Mouse (Mus musculus): ENCODE measurements at regions not wholly inside any gene's neighbourhood (a gene's known extent, or its start where the extent isn't known, plus 50 kb on each side); places are given as distances from the start of the nearest gene placed in this dataset.

GRCm38 (mm10) chr5:102275621-102276020, 205.6 kb upstream of the Arhgap24 start:
- no peaks in the 10 kb centered on the region for H3K4me1 ChIP-seq (ENCODE audit: control insufficient read depth, insufficient read depth, low read length)
- no peak overlapping the region for H3K4me3 ChIP-seq (ENCODE audit: control insufficient read depth, low read depth, low read length)
- no peak for TF ChIP-seq POLR2A (IDR thresholded peaks at IDR 0.05; ENCODE audit: control insufficient read depth, low read depth, low read length)
- no peak for TF ChIP-seq CTCF (IDR thresholded peaks at IDR 0.05; ENCODE audit: control insufficient read depth, insufficient read depth, insufficient replicate concordance, low read depth, low read length)
- H3K36me3 ChIP-seq (ENCODE audit: control insufficient read depth, insufficient read depth, low read length): no peaks in the 10 kb centered on the region
- no peaks in the 10 kb centered on the region for H3K27me3 ChIP-seq (ENCODE audit: control insufficient read depth, insufficient read depth, low read length)
- no peak overlapping the region for H3K27ac ChIP-seq (ENCODE audit: control insufficient read depth, insufficient read depth, low read depth, low read length)

DNA sequence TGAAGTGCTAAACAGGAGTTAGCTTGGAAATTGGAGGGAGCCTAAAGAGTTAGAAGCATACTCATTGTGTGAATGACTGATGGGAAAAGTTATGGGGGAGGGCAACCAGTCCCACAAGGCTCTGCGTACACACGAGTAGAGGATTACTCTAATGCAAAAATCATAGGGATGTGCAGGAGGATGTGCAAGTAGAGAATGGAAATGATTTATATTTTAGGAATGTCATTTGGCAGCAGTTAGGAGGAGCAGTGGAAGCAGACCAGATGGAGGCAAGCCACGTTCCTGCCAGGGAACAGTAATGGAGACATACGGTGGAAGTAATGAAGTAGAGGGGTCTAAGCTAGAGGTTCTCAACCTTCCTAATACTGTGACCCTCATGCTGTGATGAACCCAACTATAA, 194.1 kb upstream of the Arhgap24 start:
- H3K4me1 ChIP-seq (ENCODE audit: control insufficient read depth, insufficient read depth, low read length): no peaks in the 10 kb centered on the region
- no peak for TF ChIP-seq POLR2A (IDR thresholded peaks at IDR 0.05; ENCODE audit: control insufficient read depth, low read depth, low read length)
- no peak for TF ChIP-seq CTCF (IDR thresholded peaks at IDR 0.05; ENCODE audit: control insufficient read depth, insufficient read depth, insufficient replicate concordance, low read depth, low read length)
- no peak overlapping the region for H3K4me3 ChIP-seq (ENCODE audit: control insufficient read depth, low read depth, low read length)
- H3K27me3 ChIP-seq (ENCODE audit: control insufficient read depth, insufficient read depth, low read length): no peaks in the 10 kb centered on the region
- H3K27ac ChIP-seq (ENCODE audit: control insufficient read depth, insufficient read depth, low read depth, low read length): no peak overlapping the region
- H3K36me3 ChIP-seq (ENCODE audit: control insufficient read depth, insufficient read depth, low read length): no peaks in the 10 kb centered on the region

DNA sequence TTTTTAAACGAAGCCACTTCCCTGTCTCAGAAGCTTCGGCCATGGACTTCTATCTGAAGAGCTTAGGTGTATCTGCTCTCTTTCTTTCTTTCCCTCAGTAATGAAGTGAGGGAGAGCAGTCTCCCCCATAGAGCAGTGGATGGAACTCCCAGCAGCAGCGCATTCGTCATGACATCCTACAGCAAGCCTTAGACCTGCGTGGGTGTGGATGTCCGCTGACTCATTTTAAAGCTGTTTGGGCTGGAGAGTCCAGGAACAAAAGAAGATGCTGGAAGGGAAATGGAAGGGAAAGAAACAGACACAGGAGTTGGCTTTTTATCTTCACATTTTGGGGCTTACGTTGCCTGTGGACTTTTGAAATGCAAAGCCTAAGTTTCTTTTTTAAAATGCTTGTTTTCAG, 190.3 kb upstream of the Arhgap24 start:
- Histone ChIP-seq H3K27ac (ENCODE audit: control insufficient read depth, insufficient read depth, low read depth, low read length) (no peak overlapping the region), H3K4me3 (ENCODE audit: control insufficient read depth, low read depth, low read length) (no peak overlapping the region), H3K4me1 (ENCODE audit: control insufficient read depth, insufficient read depth, low read length) (no peaks in the 10 kb centered on the region), H3K36me3 (ENCODE audit: control insufficient read depth, insufficient read depth, low read length) (no peaks in the 10 kb centered on the region), H3K27me3 (ENCODE audit: control insufficient read depth, insufficient read depth, low read length) (no peaks in the 10 kb centered on the region)
- no peak for TF ChIP-seq POLR2A (IDR thresholded peaks at IDR 0.05; ENCODE audit: control insufficient read depth, low read depth, low read length)
- no peak for TF ChIP-seq CTCF (IDR thresholded peaks at IDR 0.05; ENCODE audit: control insufficient read depth, insufficient read depth, insufficient replicate concordance, low read depth, low read length)

- Histone ChIP-seq H3K27me3 (ENCODE audit: control insufficient read depth, insufficient read depth, low read length) (no peaks in the 10 kb centered on the region), H3K27ac (ENCODE audit: control insufficient read depth, insufficient read depth, low read depth, low read length) (no peak overlapping the region), H3K36me3 (ENCODE audit: control insufficient read depth, insufficient read depth, low read length) (no peaks in the 10 kb centered on the region), H3K4me1 (ENCODE audit: control insufficient read depth, insufficient read depth, low read length) (no peaks in the 10 kb centered on the region), H3K4me3 (ENCODE audit: control insufficient read depth, low read depth, low read length) (no peak overlapping the region)
- TF ChIP-seq CTCF (IDR thresholded peaks at IDR 0.05; ENCODE audit: control insufficient read depth, insufficient read depth, insufficient replicate concordance, low read depth, low read length): no peak
- no peak for TF ChIP-seq POLR2A (IDR thresholded peaks at IDR 0.05; ENCODE audit: control insufficient read depth, low read depth, low read length)
These were observed 185.6 kb upstream of the Arhgap24 start for GRCm38 (mm10) chr5:102295564-102295963.

DNA sequence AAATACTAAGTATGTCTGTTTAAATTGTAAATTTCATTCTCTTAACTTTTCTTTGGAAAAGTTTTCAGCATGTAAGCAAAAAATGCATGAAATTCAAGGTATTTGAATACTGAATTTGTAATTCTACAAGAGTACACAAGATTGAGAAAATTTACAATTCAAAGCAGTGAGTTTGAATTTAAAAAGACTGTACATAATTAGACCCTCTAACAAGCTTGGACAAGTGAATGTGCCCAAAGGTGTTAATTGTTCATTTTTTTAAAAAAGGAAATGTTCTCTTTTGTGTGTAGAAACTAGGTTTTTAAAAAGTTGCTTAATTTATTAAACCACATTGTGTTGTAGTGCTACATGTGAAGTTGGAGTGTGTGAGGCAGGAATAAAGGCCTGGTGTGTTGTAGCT, 174.9 kb upstream of the Arhgap24 start:
- Histone ChIP-seq H3K36me3 (ENCODE audit: control insufficient read depth, insufficient read depth, low read length) (no peaks in the 10 kb centered on the region), H3K27me3 (ENCODE audit: control insufficient read depth, insufficient read depth, low read length) (no peaks in the 10 kb centered on the region), H3K27ac (ENCODE audit: control insufficient read depth, insufficient read depth, low read depth, low read length) (no peak overlapping the region), H3K4me3 (ENCODE audit: control insufficient read depth, low read depth, low read length) (no peak overlapping the region), H3K4me1 (ENCODE audit: control insufficient read depth, insufficient read depth, low read length) (no peaks in the 10 kb centered on the region)
- no peak for TF ChIP-seq CTCF (IDR thresholded peaks at IDR 0.05; ENCODE audit: control insufficient read depth, insufficient read depth, insufficient replicate concordance, low read depth, low read length)
- TF ChIP-seq POLR2A (IDR thresholded peaks at IDR 0.05; ENCODE audit: control insufficient read depth, low read depth, low read length): no peak

- no peaks in the 10 kb centered on the region for H3K36me3 ChIP-seq (ENCODE audit: control insufficient read depth, insufficient read depth, low read length)
- no peak for TF ChIP-seq POLR2A (IDR thresholded peaks at IDR 0.05; ENCODE audit: control insufficient read depth, low read depth, low read length)
- no peak overlapping the region for H3K27ac ChIP-seq (ENCODE audit: control insufficient read depth, insufficient read depth, low read depth, low read length)
- H3K27me3 ChIP-seq (ENCODE audit: control insufficient read depth, insufficient read depth, low read length): no peaks in the 10 kb centered on the region
- no peaks in the 10 kb centered on the region for H3K4me1 ChIP-seq (ENCODE audit: control insufficient read depth, insufficient read depth, low read length)
- no peak overlapping the region for H3K4me3 ChIP-seq (ENCODE audit: control insufficient read depth, low read depth, low read length)
These were observed 174.5 kb upstream of the Arhgap24 start for GRCm38 (mm10) chr5:102306718-102307117.

- no peak for TF ChIP-seq CTCF (IDR thresholded peaks at IDR 0.05; ENCODE audit: control insufficient read depth, insufficient read depth, insufficient replicate concordance, low read depth, low read length)
- no peak for TF ChIP-seq POLR2A (IDR thresholded peaks at IDR 0.05; ENCODE audit: control insufficient read depth, low read depth, low read length)
- H3K27ac ChIP-seq (ENCODE audit: control insufficient read depth, insufficient read depth, low read depth, low read length): no peak overlapping the region
- no peaks in the 10 kb centered on the region for H3K27me3 ChIP-seq (ENCODE audit: control insufficient read depth, insufficient read depth, low read length)
- H3K36me3 ChIP-seq (ENCODE audit: control insufficient read depth, insufficient read depth, low read length): no peaks in the 10 kb centered on the region
- H3K4me1 ChIP-seq (ENCODE audit: control insufficient read depth, insufficient read depth, low read length): no peaks in the 10 kb centered on the region
- H3K4me3 ChIP-seq (ENCODE audit: control insufficient read depth, low read depth, low read length): no peak overlapping the region
These were observed 169.6 kb upstream of the Arhgap24 start for GRCm38 (mm10) chr5:102311570-102311969.

- Histone ChIP-seq H3K4me3 (ENCODE audit: control insufficient read depth, low read depth, low read length) (no peak overlapping the region), H3K36me3 (ENCODE audit: control insufficient read depth, insufficient read depth, low read length) (no peaks in the 10 kb centered on the region), H3K27ac (ENCODE audit: control insufficient read depth, insufficient read depth, low read depth, low read length) (no peak overlapping the region), H3K27me3 (ENCODE audit: control insufficient read depth, insufficient read depth, low read length) (no peaks in the 10 kb centered on the region), H3K4me1 (ENCODE audit: control insufficient read depth, insufficient read depth, low read length) (no peaks in the 10 kb centered on the region)
- TF ChIP-seq POLR2A (IDR thresholded peaks at IDR 0.05; ENCODE audit: control insufficient read depth, low read depth, low read length) (no peak), CTCF (IDR thresholded peaks at IDR 0.05; ENCODE audit: control insufficient read depth, insufficient read depth, insufficient replicate concordance, low read depth, low read length) (no peak)
These were observed 152.9 kb upstream of the Arhgap24 start for GRCm38 (mm10) chr5:102328197-102328784.

All from testis, adult 2 months (tissue).